Mouse (Mus musculus): Measurements from ENCODE around the gene Cdh23.

The Cdh23 gene

DNA sequence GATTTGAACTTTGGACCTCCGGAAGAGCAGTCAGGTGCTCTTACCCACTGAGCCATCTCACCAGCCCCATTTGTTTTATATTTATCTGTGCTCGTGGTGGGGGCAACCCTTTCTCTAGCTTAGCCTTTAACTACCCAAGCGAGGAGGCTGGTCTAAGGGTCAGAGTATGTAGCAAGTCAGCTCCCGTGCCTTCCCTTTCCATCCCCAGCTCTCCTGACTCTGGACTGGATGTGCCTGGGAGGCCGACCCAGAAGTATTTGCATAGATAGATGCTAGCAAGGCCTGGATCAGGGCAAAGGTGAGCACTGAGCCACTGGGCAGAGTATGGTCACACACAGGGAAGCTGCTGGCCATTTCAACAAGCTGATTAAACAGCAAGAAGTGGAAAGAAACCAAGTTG, 12.5 kb upstream of the Cdh23 start:
- DNase-seq (ENCODE audit: low spot score) = no peak

GRCm38 (mm10) chr10:60706268-60706667, 10.0 kb upstream of the Cdh23 start:
- no peak for DNase-seq (ENCODE audit: low spot score)

GRCm38 (mm10) chr10:60705134-60705533, 8.8 kb upstream of the Cdh23 start:
- no peak for DNase-seq (ENCODE audit: low spot score)

DNA sequence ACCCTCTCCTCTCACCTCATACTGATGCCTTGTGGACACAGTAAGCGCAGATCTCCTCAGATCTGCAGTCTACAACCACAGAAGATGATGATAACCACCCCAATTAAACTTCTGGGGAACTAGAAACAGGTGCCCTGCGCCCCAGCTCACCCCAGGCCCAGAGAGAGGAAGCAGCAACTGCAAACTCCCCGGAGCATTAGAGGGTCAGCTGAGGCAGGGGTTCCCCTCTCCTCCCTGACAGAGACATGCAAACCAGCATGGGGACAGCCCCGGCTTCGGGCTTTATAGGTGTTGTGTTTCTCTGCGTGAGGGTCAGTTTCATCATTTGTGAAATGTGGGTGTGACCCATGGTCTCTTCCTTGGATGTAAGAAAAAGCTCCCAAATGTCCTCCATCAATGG, 1.5 kb upstream of the Cdh23 start:
- peak; percentile 28 for DNase-seq (ENCODE audit: low spot score)

DNA sequence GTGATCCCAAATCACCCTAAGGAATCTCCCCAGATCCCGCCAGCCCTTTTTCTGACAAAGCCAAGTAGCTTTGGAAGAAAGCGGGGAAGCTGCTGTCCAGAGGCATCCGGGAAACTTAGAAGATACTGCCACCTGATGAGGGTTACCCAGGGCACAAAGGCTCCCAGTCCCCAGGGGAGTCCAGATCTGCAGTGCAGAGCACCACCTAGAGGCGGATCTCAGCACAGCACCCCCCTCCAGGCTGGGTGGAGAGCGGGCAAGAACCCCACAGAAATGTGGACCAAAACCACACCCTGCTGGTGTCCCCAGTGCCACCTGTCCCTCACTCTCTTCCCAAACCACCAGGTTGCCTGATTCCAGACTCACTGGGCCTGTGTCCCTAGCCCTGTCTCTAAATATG, 685 bp upstream of the Cdh23 start:
- peak; percentile 63 for DNase-seq (ENCODE audit: low spot score)

GRCm38 (mm10) chr10:60691671-60692390, 4.5 kb downstream of the Cdh23 start:
- no peak for DNase-seq (ENCODE audit: low spot score)

DNA sequence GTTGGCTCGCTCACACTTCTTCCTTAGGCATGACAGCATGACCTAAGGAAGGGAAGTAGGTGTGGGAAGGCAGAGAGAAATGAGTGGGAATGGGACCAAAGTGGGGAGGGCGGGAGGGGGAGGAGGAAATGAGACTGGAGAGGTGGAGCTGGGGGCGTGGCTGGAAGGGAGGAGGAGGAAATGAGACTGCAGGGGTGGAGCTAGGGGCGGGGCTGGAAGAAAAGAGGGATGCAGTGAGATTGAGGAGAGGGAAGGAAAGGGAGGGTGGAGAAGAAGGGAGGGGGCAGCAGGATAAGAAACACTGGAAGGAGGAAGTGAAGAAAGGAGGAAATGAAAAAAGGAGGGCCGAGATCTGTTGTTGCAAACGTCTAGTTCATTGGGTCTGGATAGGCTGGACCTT, 5.3 kb downstream of the Cdh23 start:
- no peak for DNase-seq (ENCODE audit: low spot score)

DNA sequence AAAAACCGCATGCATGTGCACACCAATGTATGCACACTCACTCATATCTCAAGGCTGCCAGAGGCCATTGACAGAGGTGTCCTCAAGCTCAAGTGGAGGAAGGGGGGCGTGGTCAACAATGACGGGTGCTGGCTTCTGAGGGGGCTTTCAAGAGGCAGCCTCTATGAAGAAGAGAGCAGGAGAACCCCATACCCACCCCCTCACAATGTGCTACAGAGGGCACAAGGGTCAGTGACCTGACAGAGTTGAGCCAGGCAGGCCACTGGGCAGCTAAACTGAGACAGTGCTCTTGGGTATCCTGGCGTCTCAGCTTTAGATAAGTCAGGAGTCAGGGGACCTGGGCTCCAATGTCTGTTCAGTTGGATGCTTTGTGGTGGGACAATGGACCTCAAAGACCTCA, 6.9 kb downstream of the Cdh23 start:
- no peak for DNase-seq (ENCODE audit: low spot score)

GRCm38 (mm10) chr10:60687011-60687776, 9.1 kb downstream of the Cdh23 start:
- DNase-seq (ENCODE audit: low spot score) = no peak

GRCm38 (mm10) chr10:60686641-60686975, 9.7 kb downstream of the Cdh23 start:
- no peak for DNase-seq (ENCODE audit: low spot score)

- DNase-seq (ENCODE audit: low spot score) = no peak
Measured at GRCm38 (mm10) chr10:60685764-60686640, 10.3 kb downstream of the Cdh23 start.

DNA sequence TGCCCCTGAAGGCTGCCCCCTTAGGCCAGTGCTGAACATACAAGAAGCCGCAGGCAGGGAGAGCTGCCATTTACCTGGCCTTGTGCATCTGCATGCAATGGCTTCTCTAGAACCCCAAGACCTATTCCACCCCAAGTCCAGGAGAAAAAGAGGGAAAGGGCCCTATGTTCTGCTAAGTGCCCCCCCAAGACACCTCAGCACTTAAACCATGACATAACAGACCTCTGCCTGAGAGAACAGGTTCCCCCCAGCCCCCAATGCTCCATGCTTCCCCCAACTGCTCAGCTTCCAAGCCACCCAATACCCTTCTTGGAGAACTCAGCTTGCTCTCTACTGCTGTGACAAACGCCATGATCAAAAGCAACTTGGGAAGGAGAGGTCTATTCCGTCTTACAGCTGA, 17.4 kb downstream of the Cdh23 start:
- no peak for DNase-seq (ENCODE audit: low spot score)

DNA sequence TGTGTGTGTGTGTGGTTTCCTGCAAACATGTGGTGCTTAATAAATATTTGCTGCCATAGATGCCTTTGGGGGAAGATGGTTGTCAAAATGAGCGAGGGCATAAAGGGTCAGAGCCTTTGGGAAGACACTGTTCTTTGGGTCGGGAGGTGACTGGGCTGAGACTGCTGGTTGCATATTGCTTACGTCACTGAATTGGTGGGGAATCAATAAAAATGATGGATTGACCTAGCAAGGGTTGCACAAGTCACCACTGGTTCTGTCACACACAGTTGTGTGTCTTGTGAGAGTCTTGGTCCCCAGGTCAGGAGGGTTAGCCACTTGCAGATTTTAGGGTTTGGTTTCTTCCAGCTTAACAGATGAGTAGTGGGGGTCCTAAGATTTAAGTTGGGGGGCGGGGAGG, 19.0 kb downstream of the Cdh23 start:
- no peak for DNase-seq (ENCODE audit: low spot score)

GRCm38 (mm10) chr10:60670166-60670565, 26.1 kb downstream of the Cdh23 start:
- no peak for DNase-seq (ENCODE audit: low spot score)

DNA sequence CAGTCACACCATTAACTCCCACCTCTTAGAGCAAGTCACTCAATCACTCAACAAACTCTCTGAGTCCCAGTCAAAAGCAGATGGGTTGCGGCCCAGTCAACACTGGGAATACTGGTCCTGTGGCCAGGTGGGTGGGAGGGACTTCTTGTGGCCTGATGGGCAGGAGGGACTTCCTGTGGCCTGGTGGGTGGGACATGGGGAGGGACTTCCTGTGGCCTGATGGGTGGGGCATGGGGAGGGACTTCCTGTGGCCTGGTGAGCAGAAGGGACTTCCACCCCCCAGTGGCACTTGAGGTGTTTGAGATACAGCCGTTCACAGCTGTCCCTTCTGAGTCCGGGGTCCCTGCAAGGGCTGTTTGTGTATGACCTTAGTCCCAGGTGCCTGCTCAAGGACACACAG, 27.7 kb downstream of the Cdh23 start:
- no peak for DNase-seq (ENCODE audit: low spot score)

DNA sequence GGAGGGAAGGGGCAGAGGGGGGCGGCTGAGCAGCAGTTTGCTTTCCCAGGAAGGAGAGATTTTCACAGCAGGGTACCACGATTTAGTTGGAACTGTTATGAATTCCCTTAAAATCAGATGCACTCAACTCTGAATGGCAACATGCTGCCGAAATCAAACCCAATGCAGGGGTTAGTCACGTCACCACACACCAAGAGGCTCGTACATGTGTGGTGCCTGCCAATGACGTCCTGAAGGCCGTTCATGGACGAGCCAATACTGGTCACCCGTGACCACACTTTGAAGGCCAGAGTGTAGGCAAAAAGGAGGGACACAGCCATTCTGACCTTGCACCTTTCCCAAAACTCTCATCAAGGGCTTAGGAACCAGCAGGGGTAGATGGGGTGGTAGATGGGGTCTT, 35.3 kb downstream of the Cdh23 start:
- no peak for DNase-seq (ENCODE audit: low spot score)

GRCm38 (mm10) chr10:60659450-60660020, 36.8 kb downstream of the Cdh23 start:
- no peak for DNase-seq (ENCODE audit: low spot score)

GRCm38 (mm10) chr10:60658176-60658575, 38.1 kb downstream of the Cdh23 start:
- no peak for DNase-seq (ENCODE audit: low spot score)

- DNase-seq (ENCODE audit: low spot score) = no peak
Measured at GRCm38 (mm10) chr10:60653675-60654074, 42.6 kb downstream of the Cdh23 start.

- DNase-seq (ENCODE audit: low spot score) = no peak
Measured at GRCm38 (mm10) chr10:60653106-60653505, 43.2 kb downstream of the Cdh23 start.

GRCm38 (mm10) chr10:60644079-60644641, 52.1 kb downstream of the Cdh23 start:
- no peak for DNase-seq (ENCODE audit: low spot score)

- no peak for DNase-seq (ENCODE audit: low spot score)
Measured at GRCm38 (mm10) chr10:60639291-60639690, 57.0 kb downstream of the Cdh23 start.
